Mouse (Mus musculus) heart, embryonic 14.5 days (tissue): ENCODE results near the gene Glyat. TPM values are rescaled to one million over a fixed set of nuclear protein-coding genes. Genes with fewer than 3 reads are reported as not detected.

Source experiments
- ATAC-seq: fragments of 200-750 bp; cut with Nextera tagmentation; 2 replicates; pipeline ENCODE4 v1.8.0; 2017; ENCODE audit warnings: low read depth, moderate TSS enrichment; ENCODE audit not compliant: insufficient number of reproducible peaks, insufficient read depth, low FRiP score
- H3K27ac ChIP-seq, 2 experiments: fragments of 200-500 bp in 1 of 2; fragments of 300-500 bp in 1 of 2; sonication (generic) in 1 of 2; replicated peaks in 1 of 2; 2 replicates each; pipeline ENCODE4 v1.5.1; 2012 to 2014; ENCODE audit warnings: low read depth in 2 of 2, low read length in 2 of 2, control low read depth in 1 of 2, mild to moderate bottlenecking in 1 of 2, mixed read lengths in 1 of 2; ENCODE audit not compliant: control insufficient read depth in 1 of 2, insufficient read depth in 1 of 2
- H3K27me3 ChIP-seq: fragments of 300-500 bp; sonication (generic); 2 replicates; pipeline ENCODE4 v1.6.1; 2014; ENCODE audit warnings: mild to moderate bottlenecking, low read length, control low read depth; ENCODE audit not compliant: control insufficient read depth, insufficient read depth
- H3K36me3 ChIP-seq: fragments of 300-500 bp; sonication (generic); 2 replicates; pipeline ENCODE4 v1.6.1; 2014; ENCODE audit warnings: mild to moderate bottlenecking, control low read depth, low read length, mixed read lengths; ENCODE audit not compliant: control insufficient read depth, insufficient read depth
- H3K4me1 ChIP-seq, 2 experiments: fragments of 200-500 bp in 1 of 2; fragments of 300-500 bp in 1 of 2; sonication (generic) in 1 of 2; 2 replicates each; pipeline ENCODE4 v1.6.1; 2012 to 2014; ENCODE audit warnings: low read length in 2 of 2, control low read depth in 1 of 2, mixed read lengths in 1 of 2; ENCODE audit not compliant: control insufficient read depth in 2 of 2, insufficient read depth in 2 of 2
- H3K4me2 ChIP-seq: fragments of 300-500 bp; sonication (generic); 2 replicates; pipeline ENCODE4 v1.6.1; 2014; ENCODE audit warnings: mild to moderate bottlenecking, low read length
- H3K4me3 ChIP-seq, 2 experiments: fragments of 200-500 bp in 1 of 2; fragments of 300-500 bp in 1 of 2; sonication (generic) in 1 of 2; 2 replicates each; pipeline ENCODE4 v1.5.1; 2012 to 2014; ENCODE audit warnings: low read length in 2 of 2, mild to moderate bottlenecking in 2 of 2, control low read depth in 1 of 2, low read depth in 1 of 2, moderate library complexity in 1 of 2; ENCODE audit not compliant: control insufficient read depth in 1 of 2, insufficient read depth in 1 of 2
- H3K9ac ChIP-seq: fragments of 300-500 bp; sonication (generic); 2 replicates; pipeline ENCODE4 v1.6.1; 2014; ENCODE audit warnings: mild to moderate bottlenecking, low read length
- H3K9me3 ChIP-seq: fragments of 300-500 bp; sonication (generic); 2 replicates; pipeline ENCODE4 v1.6.1; 2016; ENCODE audit warnings: low read length, control low read depth; ENCODE audit not compliant: control insufficient read depth
- whole genome bisulfite sequencing: fragments of 180-500 bp; shearing (Covaris S2); extraction: QIAGEN DNeasy Blood & Tissue Kit; methylation state at CpG from one replicate; pipeline ENCODE4 v1.1.7; 2014; 5-methylcytosine and 5-hydroxymethylcytosine counted together
- polyA plus RNA-seq: library from polyadenylated mRNA; unstranded; fragments of >200 nt; fragmentation: Nextera tagmentation; extraction: Ambion mirVana; gene quantifications from 2 replicates; pipeline ENCODE4 v1.2.1, GENCODE M21; 2014

Gene Glyat
- polyA plus RNA-seq, 1 experiment from 2014 or later, result not detected

DNA sequence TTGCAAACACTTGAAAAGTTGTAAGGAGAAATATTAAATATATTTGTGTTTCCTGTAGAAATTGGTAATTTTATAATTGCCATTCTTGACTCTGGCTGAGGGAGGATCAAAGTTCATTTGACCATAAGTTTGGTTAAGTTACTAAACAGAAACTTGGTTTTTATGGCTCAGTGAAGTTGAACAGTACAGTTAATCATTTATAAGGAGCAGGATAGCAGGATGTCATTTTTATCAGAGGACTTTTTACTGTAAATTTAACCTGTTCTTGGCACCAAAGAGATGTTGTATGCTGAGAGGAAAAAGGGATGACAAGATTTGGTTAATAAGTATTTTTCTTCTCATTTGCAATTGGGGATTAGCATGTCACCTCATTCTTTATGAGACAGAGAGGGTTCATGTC is 51.5 kb downstream of the Glyat start:
- Histone ChIP-seq H3K36me3 (no peaks in the 10 kb centered on the region), H3K4me2 (no peak overlapping the region), H3K9ac (no peak overlapping the region), H3K9me3 (no peaks in the 10 kb centered on the region), H3K27me3 (no peaks in the 10 kb centered on the region), H3K27ac (no peak overlapping the region), H3K4me3 (no peak overlapping the region), H3K4me1 (no peaks in the 10 kb centered on the region)
- no peak for ATAC-seq

DNA sequence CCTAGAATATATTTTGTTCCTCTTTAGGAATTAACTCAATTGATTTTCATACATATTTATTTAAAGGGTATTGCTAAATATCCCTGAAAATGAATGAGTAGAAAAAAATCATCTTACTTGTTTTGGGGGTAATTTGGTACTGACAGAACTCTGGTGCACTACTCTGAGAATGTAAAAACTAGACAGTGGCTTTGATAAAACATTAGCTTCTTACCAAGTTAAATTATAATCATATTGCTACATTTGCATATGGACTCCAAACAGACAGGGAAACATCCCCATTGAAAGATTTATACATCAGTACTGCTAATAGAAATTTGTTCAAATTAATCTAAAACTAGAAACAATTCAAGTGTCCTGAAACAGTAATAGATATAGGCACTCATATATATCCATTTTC is 52.1 kb downstream of the Glyat start:
- no peak for ATAC-seq
- H3K9ac ChIP-seq, result no peak overlapping the region
- H3K4me3 ChIP-seq, result no peak overlapping the region
- H3K36me3 ChIP-seq, result no peaks in the 10 kb centered on the region
- H3K4me1 ChIP-seq, result no peaks in the 10 kb centered on the region
- no peak overlapping the region for H3K27ac ChIP-seq
- H3K9me3 ChIP-seq, result no peaks in the 10 kb centered on the region
- no peak overlapping the region for H3K4me2 ChIP-seq
- no peaks in the 10 kb centered on the region for H3K27me3 ChIP-seq

- Histone ChIP-seq H3K9ac (no peak within 1 kb of the TSS), H3K9me3 (no peaks in the 10 kb centered on the region), H3K4me2 (no peak within 1 kb of the TSS), H3K27ac (no peak within 1 kb of the TSS), H3K27me3 (no peaks in the 10 kb centered on the region), H3K36me3 (no peaks in the 10 kb centered on the region), H3K4me1 (no peaks in the 10 kb centered on the region), H3K4me3 (no peak within 1 kb of the TSS)
- 75% methylated on average over 3 of the region's 3 CpGs for WGBS
- ATAC-seq, result no peak
Observed at GRCm38 (mm10) chr19:12695590-12695989, 62.5 kb downstream of the Glyat start, which contains the start of gene Keg1. Gene Keg1 (plus strand): TSS chr19:12695786.

DNA sequence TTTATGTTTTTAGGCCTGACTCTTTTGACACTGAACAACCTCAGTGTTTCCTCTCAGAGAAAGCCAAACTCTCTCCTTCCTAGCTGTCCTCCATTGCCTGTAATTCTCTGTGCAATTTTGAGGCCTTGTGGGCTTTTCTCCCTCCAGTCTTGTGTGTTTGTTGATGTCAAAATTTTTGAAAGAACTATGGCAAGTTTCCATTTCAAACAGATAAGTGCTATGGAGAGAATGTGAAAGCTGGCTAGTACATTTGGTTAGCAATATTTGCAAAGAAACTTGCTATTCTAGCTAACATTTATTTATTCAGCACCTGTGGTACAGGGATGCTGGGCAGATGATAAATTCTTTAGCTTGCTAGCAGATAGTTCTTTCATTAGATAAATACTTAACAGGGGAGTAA is 63.1 kb downstream of the Glyat start:
- Histone ChIP-seq H3K27me3 (no peaks in the 10 kb centered on the region), H3K4me3 (no peak overlapping the region), H3K9ac (no peak overlapping the region), H3K9me3 (no peaks in the 10 kb centered on the region), H3K4me2 (no peak overlapping the region), H3K27ac (no peak overlapping the region), H3K4me1 (no peaks in the 10 kb centered on the region), H3K36me3 (no peaks in the 10 kb centered on the region)
- ATAC-seq, result no peak

Other genes with a start within 250 kb of the Glyat start
- not detected in 2 replicates for gene Olfr1440, start 246.0 kb upstream of the Glyat start, polyA plus RNA-seq
- not detected in 2 replicates for gene Olfr1441, start 215.9 kb upstream of the Glyat start, polyA plus RNA-seq
- gene Pfpl, start 205.4 kb upstream of the Glyat start, polyA plus RNA-seq, result not detected in 2 replicates
- 0.95 and 1.2 TPM in 2 replicates for gene Mpeg1, start 172.5 kb upstream of the Glyat start, polyA plus RNA-seq
- 1.8 and 2.0 TPM in 2 replicates for gene Dtx4, start 131.9 kb upstream of the Glyat start, polyA plus RNA-seq
- gene Fam111a, start 87.6 kb upstream of the Glyat start, polyA plus RNA-seq, result 16.2 and 19.4 TPM in 2 replicates
- gene Gm4952, start 33.3 kb upstream of the Glyat start, polyA plus RNA-seq, result not detected in 2 replicates
- not detected in 2 replicates for gene Olfr1442, start 37.1 kb downstream of the Glyat start, polyA plus RNA-seq
- gene Olfr1443, start 44.8 kb downstream of the Glyat start, polyA plus RNA-seq, result not detected in 2 replicates
- gene Keg1, start 62.5 kb downstream of the Glyat start, polyA plus RNA-seq, result not detected in 2 replicates
- 0.41 TPM in 1 of 2 replicates, not detected in the other for gene Cntf, start 132.3 kb downstream of the Glyat start, polyA plus RNA-seq
- 9.8 and 10.3 TPM in 2 replicates for gene Zfp91, start 162.8 kb downstream of the Glyat start, polyA plus RNA-seq
- 0.92 and 2.9 TPM in 2 replicates for gene Lpxn, start 162.9 kb downstream of the Glyat start, polyA plus RNA-seq
- not detected in 2 replicates for gene Gm5244, start 213.4 kb downstream of the Glyat start, polyA plus RNA-seq
- not detected in 2 replicates for gene Olfr1444, start 224.0 kb downstream of the Glyat start, polyA plus RNA-seq